Mouse (Mus musculus) c-Kit-positive CD71-positive TER-119-positive erythroid progenitor cells, embryonic 14.5 days (primary cell): ENCODE data around the gene Csmd2.

ENCODE experiments used
- DNase-seq: peaks from one replicate; pipeline ENCODE4 v3.0.0-alpha.2; 2013; ENCODE audit warnings: low spot score

The Csmd2 gene

GRCm38 (mm10) chr4:128245201-128245600, 257.5 kb downstream of the Csmd2 start:
- DNase-seq, result no peak

- no peak for DNase-seq
Observed at GRCm38 (mm10) chr4:128248676-128249075, 261.0 kb downstream of the Csmd2 start.

GRCm38 (mm10) chr4:128259211-128259610, 271.6 kb downstream of the Csmd2 start:
- DNase-seq, result no peak

GRCm38 (mm10) chr4:128260907-128261560, 273.4 kb downstream of the Csmd2 start, which contains the start of gene Hmgb4:
Gene Hmgb4, minus strand, starts transcription at chr4:128260957.
- DNase-seq, result no peak

GRCm38 (mm10) chr4:128264491-128264890, 276.8 kb downstream of the Csmd2 start:
- DNase-seq, result no peak

GRCm38 (mm10) chr4:128265341-128265740, 277.7 kb downstream of the Csmd2 start:
- DNase-seq, result no peak

GRCm38 (mm10) chr4:128269261-128269875, 281.7 kb downstream of the Csmd2 start:
- DNase-seq, result no peak

GRCm38 (mm10) chr4:128270177-128270576, 282.5 kb downstream of the Csmd2 start:
- no peak for DNase-seq

GRCm38 (mm10) chr4:128270931-128271330, 283.3 kb downstream of the Csmd2 start:
- no peak for DNase-seq

- no peak for DNase-seq
Observed at GRCm38 (mm10) chr4:128272501-128272900, 284.8 kb downstream of the Csmd2 start.

- no peak for DNase-seq
Observed at GRCm38 (mm10) chr4:128273146-128273545, 285.5 kb downstream of the Csmd2 start.

- DNase-seq, result no peak
Observed at GRCm38 (mm10) chr4:128275116-128275515, 287.5 kb downstream of the Csmd2 start.

- DNase-seq, result no peak
Observed at GRCm38 (mm10) chr4:128275586-128275985, 287.9 kb downstream of the Csmd2 start.

GRCm38 (mm10) chr4:128285009-128285408, 297.4 kb downstream of the Csmd2 start:
- no peak for DNase-seq

GRCm38 (mm10) chr4:128288095-128288494, 300.4 kb downstream of the Csmd2 start:
- DNase-seq, result no peak

GRCm38 (mm10) chr4:128304049-128304448, 316.4 kb downstream of the Csmd2 start:
- DNase-seq, result no peak

GRCm38 (mm10) chr4:128306011-128306410, 318.4 kb downstream of the Csmd2 start:
- no peak for DNase-seq

GRCm38 (mm10) chr4:128315328-128315727, 327.7 kb downstream of the Csmd2 start:
- DNase-seq, result no peak

- no peak for DNase-seq
Observed at GRCm38 (mm10) chr4:128317951-128318350, 330.3 kb downstream of the Csmd2 start.

- no peak for DNase-seq
Observed at GRCm38 (mm10) chr4:128325511-128325910, 337.9 kb downstream of the Csmd2 start.

- DNase-seq, result no peak
Observed at GRCm38 (mm10) chr4:128326755-128327154, 339.1 kb downstream of the Csmd2 start.

GRCm38 (mm10) chr4:128327421-128327820, 339.8 kb downstream of the Csmd2 start:
- no peak for DNase-seq

GRCm38 (mm10) chr4:128330519-128330918, 342.9 kb downstream of the Csmd2 start:
- no peak for DNase-seq

GRCm38 (mm10) chr4:128340457-128340856, 352.8 kb downstream of the Csmd2 start:
- no peak for DNase-seq
